Mouse (Mus musculus): Measurements from ENCODE around the gene Tas2r106. TPM values are rescaled to one million over a fixed set of nuclear protein-coding genes. Genes with fewer than 3 reads are reported as not detected.

The Tas2r106 gene
- total RNA-seq (2021) = not detected

DNA sequence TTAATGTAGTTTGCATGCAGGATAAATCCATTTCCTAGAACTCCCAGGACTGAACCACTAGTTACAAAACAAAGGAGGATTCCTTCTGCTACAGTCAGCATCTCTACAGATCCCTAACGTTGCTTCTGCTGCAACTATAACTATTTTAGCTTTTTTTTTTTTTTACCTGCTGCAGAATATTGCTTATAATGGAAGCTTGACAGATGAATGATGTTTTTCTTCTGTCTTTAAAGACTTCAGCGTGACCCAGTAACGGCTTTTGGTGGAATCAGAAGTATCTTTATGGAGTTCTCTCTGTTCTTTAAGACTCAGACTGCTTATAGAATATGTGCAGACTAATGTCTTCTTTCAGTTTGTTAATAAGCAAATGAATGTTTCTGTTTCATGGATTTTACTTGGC is at the start of gene Tas2r106:
Gene Tas2r106 (minus strand): TSS at position 101 of the 400 bp plus-strand sequence.
- intact Hi-C loops (cut with DNase I) = no loop called here

DNA sequence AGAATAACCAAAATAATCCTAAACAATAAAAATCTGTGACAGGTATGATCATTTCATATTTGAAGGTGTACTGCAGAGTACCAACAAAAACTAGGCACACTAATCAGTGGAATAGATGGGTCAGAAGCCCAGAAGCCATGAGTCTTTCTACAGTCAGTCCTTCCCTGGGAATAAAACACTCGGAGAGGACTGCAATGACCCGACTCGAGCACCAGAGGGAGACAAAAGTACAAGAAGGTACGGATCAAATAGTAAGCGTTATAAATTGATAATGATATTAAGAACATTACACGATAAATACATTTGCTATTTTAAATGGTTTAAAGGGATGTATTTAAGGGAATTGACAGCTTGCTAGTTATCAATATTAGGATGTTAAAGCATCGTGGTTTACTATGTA is 34.1 kb upstream of the Tas2r106 start:
- intact Hi-C loops (cut with DNase I) = no loop called here
- DNase-seq = no peak

More for the DNA sequence above, at the start of gene Tas2r106:
- DNase-seq = no peak

DNA sequence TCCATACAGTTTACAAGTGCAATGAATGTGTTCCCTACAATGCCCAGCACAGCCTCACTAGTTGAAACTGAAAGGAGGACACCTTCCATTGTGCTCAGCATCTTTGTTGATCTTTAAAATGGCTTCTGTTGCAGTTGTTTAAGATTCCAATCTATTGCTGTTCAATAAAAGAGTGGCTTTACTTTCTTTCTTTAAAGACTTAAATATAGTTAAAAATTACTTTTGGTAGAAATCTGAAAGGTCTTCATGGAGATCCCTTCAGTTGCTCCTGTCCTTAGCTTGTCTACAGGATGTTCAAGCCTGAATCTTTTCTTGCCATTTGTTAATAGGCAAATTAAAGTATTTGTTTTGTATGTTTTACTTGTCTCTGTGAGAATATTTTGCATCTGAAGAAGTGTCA is 11.3 kb upstream of the Tas2r106 start, which contains the start of gene Tas2r114:
Gene Tas2r114 (minus strand): TSS at position 101 of the 400 bp plus-strand sequence.
- no peak for DNase-seq
- intact Hi-C loops (cut with DNase I) = no loop called here

DNA sequence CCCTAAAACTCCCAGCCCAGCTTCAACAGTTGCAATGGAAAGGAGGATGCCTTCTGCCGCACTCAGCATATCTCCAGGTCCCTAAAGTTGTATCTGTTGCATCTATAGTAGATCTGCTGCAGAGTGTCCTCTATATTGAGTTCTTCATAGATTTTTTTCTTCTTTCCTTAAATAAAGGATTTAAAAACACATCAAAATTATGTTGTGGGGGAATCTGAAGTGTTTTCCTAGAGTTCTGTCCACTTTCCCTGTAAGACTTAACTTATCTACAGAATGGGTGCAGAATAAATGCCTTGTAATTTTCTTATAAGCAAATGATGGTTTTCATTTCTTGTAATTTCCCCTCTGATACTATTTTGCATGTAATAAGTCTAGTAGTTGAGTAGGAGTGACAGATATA is 8.7 kb upstream of the Tas2r106 start, which contains the start of gene Tas2r105:
Gene Tas2r105 (minus strand): TSS at position 101 of the 400 bp plus-strand sequence.
- intact Hi-C loops (cut with DNase I) = no loop called here
- no peak for DNase-seq

DNA sequence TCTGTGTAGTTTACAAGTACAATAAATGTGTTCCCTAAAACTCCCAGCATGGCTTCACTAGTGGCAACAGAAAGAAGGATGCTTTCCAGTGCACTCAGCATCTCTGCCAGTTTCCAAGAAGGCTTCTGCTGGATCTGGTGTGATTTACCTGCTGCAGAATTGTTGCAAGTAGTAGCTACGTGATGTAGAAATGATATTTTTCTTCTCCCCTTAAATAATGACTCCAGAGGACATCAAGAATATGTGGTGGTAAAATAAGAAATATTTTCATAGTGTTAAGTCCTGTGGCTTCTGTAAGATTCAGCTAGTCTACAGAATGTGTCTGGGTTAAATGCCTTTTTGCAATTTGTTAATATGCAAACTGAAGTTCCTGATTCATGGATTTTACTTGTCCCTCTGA is 7.0 kb upstream of the Tas2r106 start, which contains the start of gene Tas2r104:
Gene Tas2r104 (minus strand): TSS at position 101 of the 400 bp plus-strand sequence.
- intact Hi-C loops (cut with DNase I) = no loop called here

DNA sequence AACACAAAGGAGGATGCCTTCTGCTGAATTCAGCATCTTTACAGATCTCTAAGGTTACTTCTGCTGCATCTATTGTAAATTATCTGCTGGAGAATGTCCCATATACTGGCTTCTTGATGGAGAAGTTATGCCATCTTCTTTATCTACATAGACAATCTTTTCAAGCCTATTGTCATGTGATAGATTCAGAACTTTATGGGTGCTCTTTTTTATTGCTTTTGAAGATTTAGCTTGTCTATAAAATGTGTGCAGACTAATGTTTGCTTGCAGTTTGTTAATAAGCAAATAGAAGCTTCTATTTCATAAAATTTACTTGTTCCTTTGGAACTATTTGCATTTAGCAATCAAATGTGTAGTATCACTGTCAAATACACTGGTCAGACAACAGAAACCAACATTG is 18.6 kb downstream of the Tas2r106 start, which contains the start of gene Tas2r107:
Gene Tas2r107 (minus strand): TSS at position 101 of the 400 bp plus-strand sequence.
- intact Hi-C loops (cut with DNase I) = no loop called here
- no peak for DNase-seq

More for the DNA sequence above, 7.0 kb upstream of the Tas2r106 start, which contains the start of gene Tas2r104:
- no peak for DNase-seq

DNA sequence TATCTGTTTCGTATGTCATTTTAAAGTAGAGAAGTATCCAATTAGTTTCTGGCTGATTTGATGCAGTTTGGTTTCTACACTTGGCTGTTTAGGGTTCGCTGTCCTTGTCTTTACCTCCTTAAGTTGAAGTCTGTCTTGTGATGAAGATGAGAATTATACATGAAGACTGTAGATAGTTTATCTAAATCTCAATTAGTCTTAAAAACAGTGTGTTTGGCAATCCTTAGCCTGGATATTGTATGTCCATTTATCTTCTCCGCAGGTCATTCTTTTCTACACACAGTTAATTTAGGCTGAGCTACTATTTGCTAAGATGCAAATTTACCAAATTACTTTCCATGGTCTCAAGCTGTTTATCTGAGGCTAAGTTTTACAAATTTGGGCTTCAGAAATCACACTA is 47.9 kb downstream of the Tas2r106 start, which contains the start of gene Tas2r130:
Gene Tas2r130 (minus strand): TSS at position 101 of the 400 bp plus-strand sequence.
- DNase-seq = no peak
- intact Hi-C loops (cut with DNase I) = no loop called here

Other genes starting within 250 kb of the Tas2r106 start
- gene 5430401F13Rik, start 192.5 kb downstream of the Tas2r106 start, total RNA-seq (2021) = not detected
- not detected for gene Gm6619, start 192.5 kb downstream of the Tas2r106 start, total RNA-seq (2021)
- gene Tas2r130, start 48.0 kb downstream of the Tas2r106 start, total RNA-seq (2021) = not detected
- gene Tas2r107, start 18.7 kb downstream of the Tas2r106 start, total RNA-seq (2021) = not detected
- not detected for gene Tas2r104, start 6.9 kb upstream of the Tas2r106 start, total RNA-seq (2021)
- not detected for gene Tas2r105, start 8.6 kb upstream of the Tas2r106 start, total RNA-seq (2021)
- not detected for gene Tas2r114, start 11.2 kb upstream of the Tas2r106 start, total RNA-seq (2021)

Data from heart, postnatal 10 days (tissue).